In the genomic region with DNA sequence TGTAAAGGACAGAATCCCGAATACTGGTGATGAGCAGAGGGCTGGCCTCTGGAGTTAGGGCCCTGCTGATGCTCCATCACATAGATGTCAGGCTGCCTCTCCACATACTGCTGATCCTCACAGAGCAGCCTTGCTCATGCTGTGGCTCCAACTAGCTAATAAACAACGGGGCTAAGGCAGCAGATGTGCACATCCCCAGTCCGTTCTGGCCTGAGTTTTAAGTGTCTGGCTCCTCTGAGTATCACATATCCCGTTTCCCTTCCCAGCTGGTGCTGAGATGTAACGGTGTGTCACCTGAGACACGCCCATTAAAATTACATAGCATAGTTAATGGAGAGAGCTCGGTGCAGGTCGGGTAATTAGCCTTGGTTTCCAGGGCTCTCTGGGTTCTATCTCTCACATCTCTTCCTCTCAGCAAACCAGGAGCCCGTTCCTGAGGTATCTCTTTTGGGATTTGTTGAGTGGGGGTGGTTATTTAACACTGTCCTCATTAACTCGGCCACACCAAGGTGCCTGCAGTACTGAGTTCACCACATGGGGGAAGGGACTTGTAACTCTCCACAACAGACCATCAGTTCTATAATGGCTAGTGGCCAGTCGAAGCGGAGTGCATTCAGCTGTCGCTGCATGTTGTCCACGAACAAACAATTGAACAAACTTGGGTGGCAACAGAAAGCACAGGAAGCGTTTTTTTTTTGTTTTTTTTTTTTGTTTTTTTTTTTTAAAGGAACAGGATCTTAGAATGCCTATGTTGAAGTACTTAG, we compare ENCODE assay signal across 8 mouse cellular contexts.
DNase-seq lines count a peak whose midpoint lies in the region; ATAC-seq and TF ChIP-seq lines count a peak whose summit lies in the region.

No protein-coding gene starts in this region.

- intact Hi-C loops in heart, adult 2 months (cut with DNase I), result no loop called here
- intact Hi-C loops in heart, postnatal 25 days (cut with DNase I), result no loop called here

- peak; percentile 42 for TF ChIP-seq CTCF in heart, adult 2 months (IDR thresholded peaks at IDR 0.05)

- H3K9ac ChIP-seq in heart, adult 2 months (ENCODE audit: low read depth, low read length), result no peak overlapping the region
- no peak overlapping the region for H3K9ac ChIP-seq in hindbrain, embryonic 15.5 days

- TF ChIP-seq POLR2A in heart, adult 2 months (IDR thresholded peaks at IDR 0.05; ENCODE audit: insufficient read depth, low read depth, low read length), result no peak

- no peak overlapping the region for H3K4me3 ChIP-seq in heart, adult 2 months
- H3K4me3 ChIP-seq in hindbrain, embryonic 15.5 days, result no peak overlapping the region

- H3K4me1 ChIP-seq in heart, adult 2 months (ENCODE audit: control insufficient read depth, insufficient read depth, low read length), result peaks cover 13% of the 10 kb centered on the region
- H3K4me1 ChIP-seq in hindbrain, embryonic 15.5 days (replicated peaks), result peaks cover 14% of the 10 kb centered on the region

- no peaks in the 10 kb centered on the region for H3K27me3 ChIP-seq in heart, adult 2 months (ENCODE audit: control insufficient read depth, insufficient read depth, low read length)
- H3K27me3 ChIP-seq in hindbrain, embryonic 15.5 days, result no peaks in the 10 kb centered on the region

- DNase-seq in heart, adult 2 months, result no peak
- DNase-seq in heart, postnatal 25 days (ENCODE audit: low spot score), result no peak
- DNase-seq in ZHBTc4 (ENCODE audit: low read depth, low spot score), result peak; percentile 24
- DNase-seq in lung, postnatal 4 days, result peak; percentile 33 to 65
- DNase-seq in testis, postnatal 14 days (ENCODE audit: low spot score), result no peak
- DNase-seq in thymus, postnatal 4 days, result no peak
- DNase-seq in right cerebral cortex, adult 2 months (ENCODE audit: low spot score in 2 of 2), result no peak

- H3K27ac ChIP-seq in heart, adult 2 months, result no peak overlapping the region
- H3K27ac ChIP-seq in hindbrain, embryonic 15.5 days (replicated peaks), result no peak overlapping the region; the same call in 1 of the 2 replicates

- 0 out of 2 replicates have a peak overlapping the region, but pooled peaks have one; percentile 11 for H3K4me2 ChIP-seq in hindbrain, embryonic 15.5 days

- H3K9me3 ChIP-seq in hindbrain, embryonic 15.5 days, result no peaks in the 10 kb centered on the region

- 0 out of 2 replicates have a peak, but pooled peaks have one; percentile 52 for TF ChIP-seq EP300 in heart, adult 2 months (IDR thresholded peaks at IDR 0.05; ENCODE audit: insufficient read depth, low read depth, low read length)

- no peaks in the 10 kb centered on the region for H3K36me3 ChIP-seq in heart, adult 2 months (ENCODE audit: control insufficient read depth, insufficient read depth, low read length)
- H3K36me3 ChIP-seq in hindbrain, embryonic 15.5 days, result no peaks in the 10 kb centered on the region

- H3K79me2 ChIP-seq in heart, adult 2 months (replicated peaks; ENCODE audit: control insufficient read depth, insufficient read depth, low read length), result no peaks in the 10 kb centered on the region

- 44% methylated on average over 15 of the region's 15 CpGs for WGBS in heart, adult 2 months
- WGBS in hindbrain, embryonic 15.5 days, result 35% methylated on average over 15 of the region's 15 CpGs

- ATAC-seq in hindbrain, embryonic 15.5 days (ENCODE audit: low FRiP score, low read depth), result peak; percentile 58; the same call in 1 of the 2 replicates

Comparison
In these comparisons a context has a peak if more than half of its experiments do, and no peak if none do; other contexts are left out.
1. DNase-seq: peak in ZHBTc4 (single experiment) and lung, postnatal 4 days (2 of 2); none in heart, adult 2 months (0 of 2), heart, postnatal 25 days (single experiment), testis, postnatal 14 days (single experiment), thymus, postnatal 4 days (single experiment) and right cerebral cortex, adult 2 months (0 of 2).